In the genomic region with DNA sequence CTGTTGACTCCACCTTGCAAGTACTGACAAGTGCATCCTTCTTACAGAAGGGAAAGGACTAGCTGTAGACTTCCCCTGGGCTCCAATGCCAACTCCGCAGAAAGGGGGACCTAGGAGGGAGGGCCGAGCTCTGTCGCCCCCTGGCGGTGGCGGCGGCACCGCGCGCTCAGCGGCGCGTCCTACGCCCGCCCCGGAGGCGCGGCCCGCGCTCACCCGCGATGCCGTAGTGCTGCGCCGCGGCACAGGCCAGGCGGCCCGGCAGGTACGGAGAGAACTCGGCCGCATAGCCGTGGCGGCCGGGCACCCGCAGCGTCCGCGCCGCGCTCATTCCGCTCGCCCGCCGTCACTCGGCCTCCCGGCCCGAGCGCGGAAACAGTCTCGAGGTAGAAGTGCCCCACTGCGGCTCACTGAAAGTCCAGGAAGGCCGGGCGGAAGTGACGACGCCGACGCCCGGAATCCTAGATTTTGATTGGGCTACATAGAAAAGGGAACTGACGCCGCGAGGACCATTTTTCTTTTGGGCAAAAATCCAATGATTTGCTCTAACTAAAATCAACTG, we compare ENCODE assay signal across 8 mouse cellular contexts. TPM values are rescaled to one million over a fixed set of nuclear protein-coding genes. Genes with fewer than 3 reads are reported as not detected.
DNase-seq lines count a peak whose midpoint lies in the region; ATAC-seq and TF ChIP-seq lines count a peak whose summit lies in the region.

A gene (minus strand): TSS at position 444 of the 559 bp plus-strand sequence.

- peak; percentile 92 for ATAC-seq in frontal cortex, adult (ENCODE audit: low TSS enrichment)
- peak; percentile 98 for ATAC-seq in lung, postnatal 0 days

- H3K9me3 ChIP-seq in hindbrain, embryonic 10.5 days, result no peaks in the 10 kb centered on the region
- no peaks in the 10 kb centered on the region for H3K9me3 ChIP-seq in lung, postnatal 0 days (ENCODE audit: low read length)

- WGBS in hindbrain, embryonic 10.5 days, result under 1% methylated on average over 60 of the region's 60 CpGs
- 0% methylated on average over 41 of the region's 60 CpGs for WGBS in lung, postnatal 0 days

- peak; percentile 83 for DNase-seq in MEL-GATA-1-ER (ENCODE audit: extremely low read depth, low read depth)
- peak; percentile 95 for DNase-seq in cerebellum, adult 8-10 months
- DNase-seq in hindbrain, embryonic 10.5 days (ENCODE audit: low spot score), result peak; percentile 94
- peak; percentile 95 for DNase-seq in layer of hippocampus, adult 9-11 months
- DNase-seq in lung, postnatal 0 days (ENCODE audit: low spot score), result peak; percentile 95
- DNase-seq in ovary, postnatal 36 days (ENCODE audit: low spot score), result peak; percentile 90
- DNase-seq in thymus, postnatal 25 days, result peak; percentile 93

- H3K4me2 ChIP-seq in lung, postnatal 0 days (replicated peaks; ENCODE audit: low read depth, low read length), result peak within 1 kb of the TSS; percentile 49

- H3K4me1 ChIP-seq in hindbrain, embryonic 10.5 days (replicated peaks), result peaks cover 5% of the 10 kb centered on the region; the same call in 1 of the 2 replicates
- no peaks in the 10 kb centered on the region for H3K4me1 ChIP-seq in lung, postnatal 0 days (ENCODE audit: insufficient read depth, low read depth, low read length)

- H3K9ac ChIP-seq in lung, postnatal 0 days (replicated peaks; ENCODE audit: low read depth), result peak within 1 kb of the TSS; percentile 78

- TF ChIP-seq EP300 in lung, postnatal 0 days (IDR thresholded peaks at IDR 0.05), result no peak

- H3K27ac ChIP-seq in hindbrain, embryonic 10.5 days, result peak within 1 kb of the TSS; percentile 98
- peak within 1 kb of the TSS; percentile 96 for H3K27ac ChIP-seq in lung, postnatal 0 days (ENCODE audit: low read length)

- peak; percentile 83 for TF ChIP-seq CTCF in lung, postnatal 0 days (IDR thresholded peaks at IDR 0.05)

- H3K4me3 ChIP-seq in hindbrain, embryonic 10.5 days, result peak within 1 kb of the TSS; percentile 80
- peak within 1 kb of the TSS; percentile 72 for H3K4me3 ChIP-seq in lung, postnatal 0 days (ENCODE audit: low read depth, low read length)

- H3K27me3 ChIP-seq in hindbrain, embryonic 10.5 days (ENCODE audit: insufficient read depth, poor library complexity, severe bottlenecking), result peaks cover 7% of the 10 kb centered on the region; the same call in 1 of the 2 replicates
- no peaks in the 10 kb centered on the region for H3K27me3 ChIP-seq in lung, postnatal 0 days (replicated peaks; ENCODE audit: insufficient read depth, low read length)

- H3K36me3 ChIP-seq in hindbrain, embryonic 10.5 days, result no peaks in the 10 kb centered on the region
- no peaks in the 10 kb centered on the region for H3K36me3 ChIP-seq in lung, postnatal 0 days (ENCODE audit: insufficient read depth, low read length)

RNA-seq across cellular contexts. Expression of the gene that starts here (rescaled TPM):
- polyA plus RNA-seq in hindbrain, embryonic 10.5 days (2016; fragmentation: Nextera tagmentation; extraction: Ambion mirVana), result 31.7 and 33.0 TPM in 2 replicates
- 40.3 TPM in 2 replicates for polyA plus RNA-seq in lung, postnatal 0 days (2015; fragmentation: Nextera tagmentation; extraction: Ambion mirVana)

Comparison
In these comparisons a context has a peak if more than half of its experiments do, and no peak if none do; other contexts are left out.
1. Peak in every context shown above with its lines: DNase-seq, ATAC-seq, H3K4me3 ChIP-seq and H3K27ac ChIP-seq.